Mouse (Mus musculus): ENCODE data around the gene Col5a3. TPM values are rescaled to one million over a fixed set of nuclear protein-coding genes. Genes with fewer than 3 reads are reported as not detected.

Gene Col5a3
- polyA plus RNA-seq, 1 experiment from 2014 or later, result 1.5 TPM

DNA sequence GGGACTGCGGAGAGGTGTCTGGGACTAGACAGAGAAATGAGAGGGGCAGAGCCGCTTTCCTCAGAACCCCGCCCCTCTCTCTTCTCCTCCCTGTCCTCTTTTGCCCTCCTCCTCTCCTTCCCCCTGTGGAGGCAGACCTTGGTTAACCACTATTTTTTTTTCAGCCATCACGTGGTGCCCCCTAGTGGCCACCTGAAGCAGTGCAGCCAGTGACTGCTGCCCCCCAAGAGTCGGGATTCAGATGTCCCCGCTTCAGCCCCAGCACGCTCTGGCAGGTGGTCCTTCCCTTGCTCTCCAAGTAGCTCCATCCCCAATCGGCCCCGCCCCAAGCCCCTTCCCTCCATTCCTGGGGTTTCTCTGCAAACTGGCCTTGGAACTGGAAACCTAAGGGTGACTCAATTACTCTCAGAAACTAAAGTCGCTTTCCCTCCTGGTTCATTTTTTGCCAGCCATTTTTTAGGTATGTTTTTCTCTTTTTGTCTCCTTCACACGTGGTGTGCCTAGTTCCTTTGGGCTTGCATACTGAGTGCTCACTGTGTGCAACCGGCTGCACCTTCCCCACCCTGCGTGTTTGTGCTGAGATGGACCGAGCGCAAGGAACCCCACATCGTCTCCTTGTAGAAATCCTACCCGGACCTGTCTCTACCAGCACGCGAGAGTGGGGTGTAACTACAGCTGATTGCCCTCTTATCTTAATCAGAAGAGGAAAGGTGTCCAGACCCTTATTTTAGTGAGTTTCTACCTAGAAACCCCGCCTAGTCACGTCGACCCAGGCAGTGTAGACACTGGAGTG lies 70.7 kb downstream of the Col5a3 start:
- H3K4me2 ChIP-seq (replicated peaks), result peak overlapping the region; percentile 84
- no peak for ATAC-seq (ENCODE audit: low FRiP score)
- 10% methylated on average over 22 of the region's 22 CpGs for WGBS
- no peak overlapping the region for H3K9ac ChIP-seq
- H3K27me3 ChIP-seq, result peaks cover 41% of the 10 kb centered on the region
- H3K27ac ChIP-seq, result no peak overlapping the region
- peak overlapping the region; percentile 56 for H3K4me3 ChIP-seq
- no peaks in the 10 kb centered on the region for H3K9me3 ChIP-seq (replicated peaks)
- H3K36me3 ChIP-seq, result no peaks in the 10 kb centered on the region
- peaks cover 37% of the 10 kb centered on the region for H3K4me1 ChIP-seq

GRCm38 (mm10) chr9:20740407-20740806 lies 74.5 kb downstream of the Col5a3 start:
- Histone ChIP-seq H3K36me3 (no peaks in the 10 kb centered on the region), H3K4me1 (peaks cover 13% of the 10 kb centered on the region), H3K9me3 (replicated peaks) (no peaks in the 10 kb centered on the region), H3K27ac (no peak overlapping the region), H3K4me2 (replicated peaks) (0 out of 2 replicates have a peak overlapping the region, but pooled peaks have one; percentile 17), H3K9ac (no peak overlapping the region), H3K27me3 (peaks cover 34% of the 10 kb centered on the region), H3K4me3 (no peak overlapping the region)
- peak; percentile 51; the same call in 1 of the 2 replicates for ATAC-seq (ENCODE audit: low FRiP score)
- WGBS, result 2% methylated on average over 12 of the region's 12 CpGs

- H3K27me3 ChIP-seq, result peaks cover 15% of the 10 kb centered on the region
- peaks cover 4% of the 10 kb centered on the region; the same call in 1 of the 2 replicates for H3K4me1 ChIP-seq
- H3K4me3 ChIP-seq, result no peak overlapping the region
- H3K9ac ChIP-seq, result no peak overlapping the region
- no peaks in the 10 kb centered on the region for H3K9me3 ChIP-seq (replicated peaks)
- H3K27ac ChIP-seq, result no peak overlapping the region
- ATAC-seq (ENCODE audit: low FRiP score), result no peak
- WGBS, result 47% methylated on average over 8 of the region's 8 CpGs
- no peak overlapping the region for H3K4me2 ChIP-seq (replicated peaks)
- H3K36me3 ChIP-seq, result no peaks in the 10 kb centered on the region
Observed at GRCm38 (mm10) chr9:20738251-20738999, 76.4 kb downstream of the Col5a3 start.

GRCm38 (mm10) chr9:20737227-20737626 lies 77.6 kb downstream of the Col5a3 start:
- Histone ChIP-seq H3K4me1 (peaks cover 4% of the 10 kb centered on the region; the same call in 1 of the 2 replicates), H3K27ac (no peak overlapping the region), H3K9me3 (replicated peaks) (no peaks in the 10 kb centered on the region), H3K4me2 (replicated peaks) (no peak overlapping the region), H3K36me3 (no peaks in the 10 kb centered on the region), H3K9ac (no peak overlapping the region), H3K4me3 (no peak overlapping the region), H3K27me3 (peaks cover 10% of the 10 kb centered on the region)
- ATAC-seq (ENCODE audit: low FRiP score), result no peak
- WGBS, result 93% methylated on average over 2 of the region's 2 CpGs

DNA sequence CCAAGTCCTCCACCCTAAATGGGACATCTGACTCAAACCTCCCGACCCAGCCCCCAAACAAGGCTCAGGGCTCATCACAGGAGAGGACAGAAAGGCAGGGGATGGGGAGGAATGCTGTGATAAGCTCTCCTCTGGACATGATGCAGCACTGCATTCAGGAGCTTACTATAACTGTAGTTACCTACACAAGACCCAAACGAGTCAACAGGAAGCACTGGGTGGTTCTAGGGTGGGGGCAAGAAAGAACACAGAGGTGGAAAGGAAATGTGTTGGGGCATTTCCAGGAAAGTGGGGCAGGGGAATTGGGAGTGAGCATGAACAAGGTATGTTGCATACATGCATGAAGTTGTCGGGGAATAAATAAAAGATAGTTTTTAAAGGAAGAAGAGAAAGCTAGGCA lies 80.2 kb downstream of the Col5a3 start:
- Histone ChIP-seq H3K27me3 (peaks cover 12% of the 10 kb centered on the region), H3K4me2 (replicated peaks) (no peak overlapping the region), H3K9ac (no peak overlapping the region), H3K9me3 (replicated peaks) (no peaks in the 10 kb centered on the region), H3K36me3 (no peaks in the 10 kb centered on the region), H3K4me1 (no peaks in the 10 kb centered on the region), H3K27ac (no peak overlapping the region), H3K4me3 (no peak overlapping the region)
- WGBS, result 68% methylated on average over 3 of the region's 3 CpGs
- ATAC-seq (ENCODE audit: low FRiP score), result no peak

- H3K9me3 ChIP-seq (replicated peaks), result no peaks in the 10 kb centered on the region
- peaks cover 9% of the 10 kb centered on the region for H3K4me1 ChIP-seq
- WGBS, result 72% methylated on average over 4 of the region's 4 CpGs
- no peak overlapping the region for H3K4me3 ChIP-seq
- no peak overlapping the region for H3K9ac ChIP-seq
- no peak overlapping the region for H3K27ac ChIP-seq
- no peak for ATAC-seq (ENCODE audit: low FRiP score)
- H3K27me3 ChIP-seq, result peaks cover 31% of the 10 kb centered on the region
- H3K4me2 ChIP-seq (replicated peaks), result no peak overlapping the region
- no peaks in the 10 kb centered on the region for H3K36me3 ChIP-seq
Observed at GRCm38 (mm10) chr9:20731797-20732196, 83.1 kb downstream of the Col5a3 start.

GRCm38 (mm10) chr9:20729451-20729850 lies 85.4 kb downstream of the Col5a3 start:
- no peak overlapping the region for H3K4me2 ChIP-seq (replicated peaks)
- no peak overlapping the region for H3K9ac ChIP-seq
- H3K27me3 ChIP-seq, result peaks cover 47% of the 10 kb centered on the region
- ATAC-seq (ENCODE audit: low FRiP score), result no peak
- 66% methylated on average over 6 of the region's 6 CpGs for WGBS
- no peak overlapping the region for H3K4me3 ChIP-seq
- H3K27ac ChIP-seq, result no peak overlapping the region
- H3K4me1 ChIP-seq, result peaks cover 28% of the 10 kb centered on the region
- no peaks in the 10 kb centered on the region for H3K9me3 ChIP-seq (replicated peaks)
- no peaks in the 10 kb centered on the region for H3K36me3 ChIP-seq

GRCm38 (mm10) chr9:20727601-20728113 lies 87.2 kb downstream of the Col5a3 start:
- ATAC-seq (ENCODE audit: low FRiP score), result peak; percentile 72
- H3K36me3 ChIP-seq, result no peaks in the 10 kb centered on the region
- under 1% methylated on average over 39 of the region's 46 CpGs for WGBS
- peak overlapping the region; percentile 97 for H3K4me2 ChIP-seq (replicated peaks)
- H3K9ac ChIP-seq, result peak overlapping the region; percentile 71
- peak overlapping the region; percentile 44; the same call in 1 of the 2 replicates for H3K27ac ChIP-seq
- H3K4me1 ChIP-seq, result peaks cover 28% of the 10 kb centered on the region
- peaks cover 47% of the 10 kb centered on the region for H3K27me3 ChIP-seq
- no peaks in the 10 kb centered on the region for H3K9me3 ChIP-seq (replicated peaks)
- H3K4me3 ChIP-seq, result peak overlapping the region; percentile 56

- Histone ChIP-seq H3K4me3 (peak overlapping the region; percentile 56), H3K27me3 (peaks cover 47% of the 10 kb centered on the region), H3K4me2 (replicated peaks) (peak overlapping the region; percentile 97), H3K4me1 (peaks cover 29% of the 10 kb centered on the region), H3K27ac (peak overlapping the region; percentile 44; the same call in 1 of the 2 replicates), H3K9ac (peak overlapping the region; percentile 71), H3K36me3 (no peaks in the 10 kb centered on the region), H3K9me3 (replicated peaks) (no peaks in the 10 kb centered on the region)
- peak; percentile 59 for ATAC-seq (ENCODE audit: low FRiP score)
- WGBS, result under 1% methylated on average over 51 of the region's 54 CpGs
Observed at GRCm38 (mm10) chr9:20726859-20727600, 87.8 kb downstream of the Col5a3 start.

GRCm38 (mm10) chr9:20726134-20726858 lies 88.6 kb downstream of the Col5a3 start:
- H3K4me2 ChIP-seq (replicated peaks), result peak overlapping the region; percentile 97
- peaks cover 47% of the 10 kb centered on the region for H3K27me3 ChIP-seq
- WGBS, result 1% methylated on average over 42 of the region's 42 CpGs
- peaks cover 37% of the 10 kb centered on the region for H3K4me1 ChIP-seq
- no peak overlapping the region for H3K27ac ChIP-seq
- no peaks in the 10 kb centered on the region for H3K9me3 ChIP-seq (replicated peaks)
- H3K4me3 ChIP-seq, result peak overlapping the region; percentile 56
- ATAC-seq (ENCODE audit: low FRiP score), result peak; percentile 35
- peak overlapping the region; percentile 71 for H3K9ac ChIP-seq
- no peaks in the 10 kb centered on the region for H3K36me3 ChIP-seq

DNA sequence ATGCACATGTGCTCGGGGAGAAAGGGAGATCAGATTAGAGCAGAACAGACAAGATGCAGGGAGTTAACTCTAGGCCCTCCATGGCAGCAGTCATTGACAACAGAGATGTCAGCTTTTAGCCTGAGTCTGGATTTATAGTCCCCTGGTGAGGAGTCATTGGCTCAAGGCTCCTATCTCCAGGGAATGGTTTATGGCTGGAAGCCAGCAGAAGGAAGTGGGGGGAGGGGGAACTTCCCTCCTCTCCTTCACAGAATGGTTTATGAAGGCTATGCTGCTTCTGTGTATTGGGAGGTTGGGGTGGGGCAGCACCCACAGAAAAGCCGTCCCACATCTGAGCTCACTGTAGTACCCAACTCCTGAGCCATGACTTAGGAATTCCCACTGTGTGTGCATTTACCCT lies 93.3 kb downstream of the Col5a3 start:
- Histone ChIP-seq H3K9me3 (replicated peaks) (no peaks in the 10 kb centered on the region), H3K4me2 (replicated peaks) (no peak overlapping the region), H3K27me3 (peaks cover 14% of the 10 kb centered on the region), H3K36me3 (0 out of 2 replicates have a peak, but pooled peaks cover 3% of the 10 kb centered on the region), H3K9ac (no peak overlapping the region), H3K4me3 (no peak overlapping the region), H3K27ac (peak overlapping the region; percentile 17; the same call in 1 of the 2 replicates), H3K4me1 (peaks cover 31% of the 10 kb centered on the region)
- 63% methylated on average over 2 of the region's 2 CpGs for WGBS
- ATAC-seq (ENCODE audit: low FRiP score), result peak; percentile 54
